Mouse (Mus musculus) MEL (cell line): ENCODE results near the gene Agbl3. TPM values are rescaled to one million over a fixed set of nuclear protein-coding genes. Genes with fewer than 3 reads are reported as not detected.

Source experiments
- DNase-seq: peaks from one replicate; pipeline ENCODE4 v3.0.0; 2011; ENCODE audit warnings: low read depth, low spot score
- H3K27ac ChIP-seq: 2 replicates; pipeline ENCODE4 v1.5.1; 2012; ENCODE audit warnings: low read depth, mild to moderate bottlenecking, control low read depth, low read length, moderate library complexity; ENCODE audit not compliant: control insufficient read depth
- H3K27me3 ChIP-seq, 2 experiments: fragments of 150-350 bp in 1 of 2; sonication (generic) in 1 of 2; 2 replicates each; pipeline ENCODE4 v1.6.1; 2012; ENCODE audit warnings: low read length in 2 of 2, mild to moderate bottlenecking in 2 of 2, improper control_type of control experiment in 1 of 2, moderate library complexity in 1 of 2; ENCODE audit not compliant: insufficient read depth in 2 of 2, control insufficient read depth in 1 of 2
- H3K36me3 ChIP-seq, 2 experiments: 2 replicates each; pipeline ENCODE4 v1.6.1; 2012 to 2014; ENCODE audit warnings: low read length in 2 of 2, improper control_type of control experiment in 1 of 2, inconsistent platforms in 1 of 2, mild to moderate bottlenecking in 1 of 2; ENCODE audit not compliant: insufficient read depth in 2 of 2, control insufficient read depth in 1 of 2
- H3K4me1 ChIP-seq, 2 experiments: fragments of 150-350 bp in 1 of 2; sonication (generic) in 1 of 2; 2 replicates each; pipeline ENCODE4 v1.6.1; 2012; ENCODE audit warnings: low read length in 2 of 2, improper control_type of control experiment in 1 of 2, mild to moderate bottlenecking in 1 of 2; ENCODE audit not compliant: insufficient read depth in 2 of 2, control insufficient read depth in 1 of 2
- H3K4me3 ChIP-seq, 2 experiments: fragments of 150-350 bp in 1 of 2; sonication (generic) in 1 of 2; 2 replicates each; pipeline ENCODE4 v1.5.1; 2012; ENCODE audit warnings: low read depth in 2 of 2, low read length in 2 of 2, mild to moderate bottlenecking in 2 of 2, moderate library complexity in 2 of 2, control low read depth in 1 of 2, improper control_type of control experiment in 1 of 2; ENCODE audit not compliant: control insufficient read depth in 1 of 2, insufficient read depth in 1 of 2
- H3K79me2 ChIP-seq: 2 replicates; pipeline ENCODE4 v1.6.1; 2012; ENCODE audit warnings: mild to moderate bottlenecking, low read length, moderate library complexity; ENCODE audit not compliant: control insufficient read depth, poor library complexity, insufficient read depth
- H3K9ac ChIP-seq: 2 replicates; pipeline ENCODE4 v1.6.1; 2012; ENCODE audit warnings: low read depth, mild to moderate bottlenecking, control low read depth, low read length, moderate library complexity; ENCODE audit not compliant: control insufficient read depth, poor library complexity, severe bottlenecking
- H3K9me3 ChIP-seq: fragments of 150-350 bp; sonication (generic); replicated peaks from 2 replicates; pipeline ENCODE4 v1.6.1; 2012; ENCODE audit warnings: mild to moderate bottlenecking, low read length, improper control_type of control experiment, moderate library complexity; ENCODE audit not compliant: insufficient read depth
- BHLHE40 ChIP-seq: IDR thresholded peaks from 2 replicates; pipeline ENCODE4 v1.6.1; 2012; ENCODE audit warnings: low read depth, mild to moderate bottlenecking, inconsistent platforms, low read length, improper control_type of control experiment, borderline replicate concordance
- EP300 ChIP-seq, 2 experiments: IDR thresholded peaks; 2 replicates each; pipeline ENCODE4 v1.6.1; 2011; ENCODE audit warnings: improper control_type of control experiment in 2 of 2, low read length in 2 of 2, low read depth in 1 of 2, mild to moderate bottlenecking in 1 of 2
- JUND ChIP-seq: IDR thresholded peaks from 2 replicates; pipeline ENCODE4 v1.6.1; 2011; ENCODE audit warnings: low read depth, mild to moderate bottlenecking, improper control_type of control experiment, low read length
- MAFK ChIP-seq: IDR thresholded peaks from 2 replicates; pipeline ENCODE4 v1.6.1; 2011; ENCODE audit warnings: low read depth, mild to moderate bottlenecking, low read length, improper control_type of control experiment, borderline replicate concordance
- MAX ChIP-seq: IDR thresholded peaks from 2 replicates; pipeline ENCODE4 v1.6.1; 2011; ENCODE audit warnings: low read length, improper control_type of control experiment
- MAZ ChIP-seq: IDR thresholded peaks from 2 replicates; pipeline ENCODE4 v1.6.1; 2012; ENCODE audit warnings: low read depth, mild to moderate bottlenecking, inconsistent platforms, low read length, improper control_type of control experiment
- MXI1 ChIP-seq: IDR thresholded peaks from 2 replicates; pipeline ENCODE4 v1.6.1; 2011; ENCODE audit warnings: mild to moderate bottlenecking, low read depth, low read length, improper control_type of control experiment
- NELFE ChIP-seq: IDR thresholded peaks from 2 replicates; pipeline ENCODE4 v1.6.1; 2011; ENCODE audit warnings: low read depth, low read length, improper control_type of control experiment
- POLR2A ChIP-seq, 2 experiments: IDR thresholded peaks; 2 replicates each; pipeline ENCODE4 v1.6.1; 2011 to 2012; ENCODE audit warnings: low read length in 2 of 2, mild to moderate bottlenecking in 2 of 2, control low read depth in 1 of 2, improper control_type of control experiment in 1 of 2, low read depth in 1 of 2, moderate library complexity in 1 of 2; ENCODE audit not compliant: control insufficient read depth in 1 of 2, insufficient read depth in 1 of 2, poor library complexity in 1 of 2
- POLR2AphosphoS5 ChIP-seq: IDR thresholded peaks from 2 replicates; pipeline ENCODE4 v1.6.1; 2012; ENCODE audit warnings: low read depth, borderline replicate concordance, mild to moderate bottlenecking, inconsistent platforms, low read length, moderate library complexity, mixed read lengths
- RCOR1 ChIP-seq: IDR thresholded peaks from 2 replicates; pipeline ENCODE4 v1.6.1; 2012; ENCODE audit warnings: low read depth, mild to moderate bottlenecking, inconsistent platforms, low read length, improper control_type of control experiment
- SMC3 ChIP-seq: IDR thresholded peaks from 2 replicates; pipeline ENCODE4 v1.6.1; 2011; ENCODE audit warnings: low read depth, low read length, improper control_type of control experiment
- TBP ChIP-seq: IDR thresholded peaks from 2 replicates; pipeline ENCODE4 v1.8.0; 2011; ENCODE audit warnings: low read depth, low read length, improper control_type of control experiment
- TCF12 ChIP-seq: IDR thresholded peaks from 2 replicates; pipeline ENCODE4 v1.6.1; 2014; ENCODE audit warnings: low read depth, mild to moderate bottlenecking, inconsistent platforms, low read length, improper control_type of control experiment, moderate library complexity
- USF2 ChIP-seq, 2 experiments: IDR thresholded peaks; 2 replicates each; pipeline ENCODE4 v1.6.1; 2011 to 2012; ENCODE audit warnings: improper control_type of control experiment in 2 of 2, low read length in 2 of 2, borderline replicate concordance in 1 of 2, inconsistent platforms in 1 of 2, low read depth in 1 of 2, mild to moderate bottlenecking in 1 of 2; ENCODE audit not compliant: insufficient read depth in 1 of 2
- ZKSCAN1 ChIP-seq: IDR thresholded peaks from 2 replicates; pipeline ENCODE4 v1.6.1; 2012; ENCODE audit warnings: low read depth, mild to moderate bottlenecking, inconsistent platforms, low read length, improper control_type of control experiment, moderate library complexity
- polyA plus RNA-seq, 2 experiments: library from polyadenylated mRNA; stranded (reverse) in 1 of 2; unstranded in 1 of 2; fragments of >175 nt in 1 of 2; fragments of >200 nt in 1 of 2; gene quantifications; 2 replicates each; pipeline versions ENCODE4 v1.2.1 to v1.2.4; 2012; ENCODE audit warnings: low replicate concordance in 2 of 2, low read depth in 1 of 2; ENCODE audit not compliant: insufficient read length in 2 of 2, insufficient read depth in 1 of 2, missing spikeins in 1 of 2
- total RNA-seq: library from RNA; depleted of rRNA; stranded (reverse); fragments of 300-350 nt; gene quantifications from 2 replicates; pipeline ENCODE4 v1.2.3, GENCODE M21; 2012

The Agbl3 gene
- total and polyA plus RNA-seq, 3 experiments: 1.3 TPM; not detected in 2

DNA sequence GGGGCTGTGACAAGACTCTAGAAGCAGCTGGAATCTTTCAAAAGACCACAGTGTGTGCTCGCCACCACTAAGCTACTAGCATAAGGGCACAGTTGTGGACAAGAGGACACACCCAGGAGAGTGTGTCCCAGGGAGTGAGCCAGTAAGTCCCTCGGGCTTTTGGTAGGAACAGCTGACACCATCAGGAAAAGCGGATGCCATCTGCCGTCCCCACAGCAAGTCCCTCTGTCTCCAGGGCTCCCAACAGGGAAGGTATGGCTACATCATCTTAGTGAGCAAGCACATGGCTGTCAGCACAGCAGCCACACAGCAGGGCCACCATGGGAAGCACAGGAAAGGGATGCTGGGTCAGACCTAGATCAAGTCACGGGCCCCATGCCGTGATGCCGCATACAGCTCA is 115.3 kb downstream of the Agbl3 start:
- no peak overlapping the region for H3K4me3 ChIP-seq
- no peaks in the 10 kb centered on the region for H3K79me2 ChIP-seq
- no peak overlapping the region for H3K9ac ChIP-seq
- H3K27ac ChIP-seq: no peak overlapping the region
- H3K27me3 ChIP-seq: no peaks in the 10 kb centered on the region
- H3K9me3 ChIP-seq: no peaks in the 10 kb centered on the region
- DNase-seq: no peak
- peaks cover 2 to 8% of the 10 kb centered on the region in 2 experiments; a peak in 3 of 4 replicates for H3K4me1 ChIP-seq
- TF ChIP-seq TBP: no peak
- TF ChIP-seq SMC3: no peak
- no peak for TF ChIP-seq NELFE
- no peak for TF ChIP-seq MXI1
- TF ChIP-seq BHLHE40: no peak
- TF ChIP-seq ZKSCAN1: no peak
- peaks cover 0 to 10% of the 10 kb centered on the region in 2 experiments; a peak in 3 of 4 replicates for H3K36me3 ChIP-seq

DNA sequence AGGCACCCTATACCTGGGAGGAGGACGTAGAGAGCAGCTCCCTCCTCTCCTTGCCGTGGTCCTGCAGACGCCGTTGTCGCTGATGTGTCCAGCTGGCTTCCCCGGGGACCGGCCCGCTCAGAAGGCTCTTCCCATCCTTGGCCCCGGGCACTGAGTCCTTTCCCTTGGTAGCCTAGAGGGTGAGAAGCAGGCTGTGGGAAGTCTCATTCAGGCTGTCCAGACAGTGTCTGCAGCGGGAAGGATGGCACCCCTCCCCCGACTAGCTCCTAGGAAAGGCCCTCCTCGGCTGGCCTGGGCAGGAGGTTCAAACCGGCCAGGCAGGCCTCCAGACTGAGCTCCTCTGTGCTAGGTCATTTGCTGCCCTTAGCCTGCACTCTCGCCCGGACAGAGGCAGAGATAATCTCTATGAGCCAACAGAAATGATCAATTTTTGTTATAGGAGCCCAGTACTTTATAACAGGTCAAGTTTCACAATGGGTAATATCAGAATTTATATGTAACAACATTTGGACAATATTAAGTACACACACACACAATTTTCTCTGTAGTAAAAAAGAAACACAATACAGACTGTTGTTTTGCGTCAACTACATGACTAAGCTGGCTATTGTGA is 116.0 kb downstream of the Agbl3 start:
- no peak for DNase-seq
- Histone ChIP-seq H3K36me3 (peaks cover 0 to 10% of the 10 kb centered on the region in 2 experiments; a peak in 3 of 4 replicates), H3K4me1 (peaks cover 2 to 8% of the 10 kb centered on the region in 2 experiments; a peak in 3 of 4 replicates), H3K9me3 (no peaks in the 10 kb centered on the region), H3K9ac (no peak overlapping the region), H3K79me2 (no peaks in the 10 kb centered on the region), H3K4me3 (no peak overlapping the region), H3K27ac (no peak overlapping the region), H3K27me3 (no peaks in the 10 kb centered on the region)
- TF ChIP-seq MAZ (no peak), MAFK (no peak), EP300 (IDR thresholded peaks at IDR 0.05; ENCODE audit: low read depth in 1 of 2, low read length in 2 of 2) (no peak), JUND (no peak), USF2 (IDR thresholded peaks at IDR 0.05; ENCODE audit: borderline replicate concordance in 1 of 2, insufficient read depth in 1 of 2, low read depth in 1 of 2, low read length in 2 of 2) (no peak), POLR2AphosphoS5 (no peak), SMC3 (no peak), RCOR1 (no peak), MAX (no peak), POLR2A (IDR thresholded peaks at IDR 0.05; ENCODE audit: control insufficient read depth in 1 of 2, insufficient read depth in 1 of 2, low read depth in 1 of 2, low read length in 2 of 2, poor library complexity in 1 of 2) (no peak), TCF12 (no peak)
